Mouse (Mus musculus): ENCODE measurements around the gene Crbn.

GRCm38 (mm10) chr6:106740244-106740825, 59.5 kb downstream of the Crbn start:
- TF ChIP-seq POLR2A (IDR thresholded peaks at IDR 0.05; ENCODE audit: control insufficient read depth, extremely low read depth, insufficient read depth, low read length, poor library complexity) (no peak), CTCF (IDR thresholded peaks at IDR 0.05; ENCODE audit: borderline replicate concordance, control insufficient read depth, extremely low read depth, insufficient read depth, low read length, poor library complexity) (no peak)
